Mouse (Mus musculus): ENCODE data around the gene Myh11. TPM values are rescaled to one million over a fixed set of nuclear protein-coding genes. Genes with fewer than 3 reads are reported as not detected.
A peak's percentile ranks its signal among the peaks of the same experiment; 100 is the strongest.

The Myh11 gene
- polyA plus RNA-seq, 1 experiment from 2014 or later: 245 TPM

DNA sequence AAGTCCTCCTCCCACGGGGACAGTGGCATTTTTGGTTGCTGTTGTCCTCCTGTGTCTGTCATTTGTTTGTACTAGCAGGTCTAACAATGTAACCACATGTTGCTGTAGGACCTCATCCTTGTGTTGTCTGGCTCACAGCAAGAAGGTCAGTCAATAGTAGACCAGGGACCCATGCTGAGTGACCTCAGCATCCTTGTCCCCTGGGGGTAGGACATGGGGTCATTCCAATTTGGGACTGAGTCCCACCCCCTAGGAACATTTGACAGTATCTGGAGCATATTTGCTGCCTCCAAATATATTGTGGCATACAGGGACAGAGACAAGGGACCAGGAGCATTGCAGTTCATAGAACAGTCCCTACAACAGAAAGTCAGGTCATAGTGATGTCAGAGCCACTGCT, 41.3 kb downstream of the Myh11 start:
- WGBS: 70% methylated on average over 1 of the region's 1 CpGs
- no peak for ATAC-seq (ENCODE audit: low FRiP score, low TSS enrichment)
- Histone ChIP-seq H3K4me2 (replicated peaks; ENCODE audit: low read depth) (no peak overlapping the region), H3K27ac (replicated peaks) (no peak overlapping the region), H3K27me3 (ENCODE audit: control insufficient read depth, insufficient read depth, low read length) (no peaks in the 10 kb centered on the region), H3K36me3 (ENCODE audit: control insufficient read depth, insufficient read depth, low read length) (no peaks in the 10 kb centered on the region), H3K4me3 (ENCODE audit: low read depth, low read length) (no peak overlapping the region), H3K9ac (ENCODE audit: low read length) (no peak overlapping the region), H3K4me1 (replicated peaks; ENCODE audit: control insufficient read depth, insufficient read depth) (no peaks in the 10 kb centered on the region), H3K9me3 (ENCODE audit: control insufficient read depth, low read length) (no peaks in the 10 kb centered on the region)
- TF ChIP-seq EP300 (optimal IDR thresholded peaks at IDR 0.05) (no peak), CTCF (IDR thresholded peaks at IDR 0.05; ENCODE audit: low read depth) (no peak)
- no peak for DNase-seq (ENCODE audit: low spot score)

DNA sequence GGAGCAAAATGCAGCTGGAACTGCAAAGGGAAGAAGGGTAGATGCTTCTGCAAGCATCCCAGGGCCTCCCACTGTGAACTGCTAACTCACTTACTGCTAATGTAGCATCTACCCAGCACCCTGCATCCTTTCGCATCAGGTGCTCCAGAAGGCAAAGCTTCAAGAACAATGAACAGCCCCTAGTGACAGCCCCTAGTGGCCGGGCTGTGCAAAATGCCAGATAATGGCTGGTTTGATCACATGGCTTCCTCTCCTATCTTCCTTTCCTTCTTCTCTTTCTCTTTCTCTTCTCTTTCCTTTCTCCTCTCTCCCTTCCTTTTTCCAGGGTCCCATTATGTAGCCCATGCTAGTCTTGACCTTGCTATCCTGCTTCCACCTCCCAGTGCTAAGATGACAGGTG, 48.6 kb downstream of the Myh11 start:
- no peaks in the 10 kb centered on the region for H3K4me1 ChIP-seq (replicated peaks; ENCODE audit: control insufficient read depth, insufficient read depth)
- no peak overlapping the region for H3K4me2 ChIP-seq (replicated peaks; ENCODE audit: low read depth)
- ATAC-seq (ENCODE audit: low FRiP score, low TSS enrichment) (no peak), DNase-seq (ENCODE audit: low spot score) (no peak)
- TF ChIP-seq CTCF (IDR thresholded peaks at IDR 0.05; ENCODE audit: low read depth): peak; percentile 63
- TF ChIP-seq EP300 (optimal IDR thresholded peaks at IDR 0.05): no peak
- H3K4me3 ChIP-seq (ENCODE audit: low read depth, low read length): no peak overlapping the region
- H3K27me3 ChIP-seq (ENCODE audit: control insufficient read depth, insufficient read depth, low read length): no peaks in the 10 kb centered on the region
- H3K27ac ChIP-seq (replicated peaks): no peak overlapping the region
- no peak overlapping the region for H3K9ac ChIP-seq (ENCODE audit: low read length)
- no peaks in the 10 kb centered on the region for H3K9me3 ChIP-seq (ENCODE audit: control insufficient read depth, low read length)
- WGBS: 34% methylated on average over 2 of the region's 2 CpGs
- no peaks in the 10 kb centered on the region for H3K36me3 ChIP-seq (ENCODE audit: control insufficient read depth, insufficient read depth, low read length)

DNA sequence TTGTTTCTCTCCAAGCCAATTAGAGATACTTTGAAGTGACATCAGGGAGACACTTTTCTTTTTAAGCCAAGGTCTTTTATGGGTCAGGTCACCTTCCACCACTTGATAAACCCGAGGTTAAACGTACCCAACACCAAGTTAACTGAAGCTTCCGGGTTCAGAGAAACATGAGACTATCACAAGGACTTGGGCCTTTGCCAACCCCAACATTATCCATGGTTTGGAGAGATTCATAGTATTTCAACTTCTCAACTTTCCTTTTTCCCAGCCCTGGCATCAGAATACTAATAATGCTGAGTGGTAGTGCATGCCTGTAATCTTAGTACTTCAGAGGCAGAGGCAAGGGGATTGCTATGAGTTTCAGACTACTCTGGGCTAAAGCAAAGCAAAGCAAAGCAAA, 49.1 kb downstream of the Myh11 start:
- Histone ChIP-seq H3K4me1 (replicated peaks; ENCODE audit: control insufficient read depth, insufficient read depth) (no peaks in the 10 kb centered on the region), H3K4me3 (ENCODE audit: low read depth, low read length) (no peak overlapping the region), H3K4me2 (replicated peaks; ENCODE audit: low read depth) (no peak overlapping the region), H3K36me3 (ENCODE audit: control insufficient read depth, insufficient read depth, low read length) (no peaks in the 10 kb centered on the region), H3K9me3 (ENCODE audit: control insufficient read depth, low read length) (no peaks in the 10 kb centered on the region), H3K27ac (replicated peaks) (no peak overlapping the region), H3K27me3 (ENCODE audit: control insufficient read depth, insufficient read depth, low read length) (no peaks in the 10 kb centered on the region), H3K9ac (ENCODE audit: low read length) (no peak overlapping the region)
- DNase-seq (ENCODE audit: low spot score) (no peak), ATAC-seq (ENCODE audit: low FRiP score, low TSS enrichment) (no peak)
- no peak for TF ChIP-seq EP300 (optimal IDR thresholded peaks at IDR 0.05)
- TF ChIP-seq CTCF (IDR thresholded peaks at IDR 0.05; ENCODE audit: low read depth): no peak
- 52% methylated on average over 3 of the region's 3 CpGs for WGBS

DNA sequence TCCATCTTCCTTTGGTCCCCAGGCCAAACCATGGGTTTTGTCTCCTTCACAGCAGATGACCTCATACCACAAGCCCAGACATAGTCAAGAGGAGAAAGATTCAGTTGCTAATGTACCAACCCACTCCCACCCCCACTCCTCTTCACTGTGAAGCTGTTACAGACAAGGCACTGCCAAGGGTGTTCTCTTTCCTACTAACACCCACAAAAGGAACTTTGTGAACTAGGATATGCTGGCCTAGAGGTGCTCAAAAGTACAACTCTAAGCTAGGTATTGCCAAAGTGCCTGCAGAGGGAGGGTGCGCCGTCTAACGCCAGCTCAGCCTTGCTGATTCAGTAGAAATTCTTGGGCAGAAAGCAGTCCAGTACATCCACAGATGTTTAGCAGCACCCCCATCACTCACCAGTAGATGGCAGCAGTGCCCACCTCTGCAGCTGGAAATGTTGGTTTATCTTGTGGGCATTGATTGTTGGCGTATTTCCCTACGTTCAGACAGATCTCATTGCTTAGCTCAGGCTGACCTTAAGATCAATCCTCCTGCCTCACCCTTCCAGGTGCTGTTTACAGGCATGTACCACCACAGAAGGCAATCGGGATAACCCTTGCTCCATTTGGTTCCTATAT, 54.0 kb downstream of the Myh11 start:
- WGBS: 19% methylated on average over 6 of the region's 6 CpGs
- ATAC-seq (ENCODE audit: low FRiP score, low TSS enrichment): peak; percentile 59
- no peaks in the 10 kb centered on the region for H3K9me3 ChIP-seq (ENCODE audit: control insufficient read depth, low read length)
- TF ChIP-seq CTCF (IDR thresholded peaks at IDR 0.05; ENCODE audit: low read depth) (peak; percentile 98), EP300 (optimal IDR thresholded peaks at IDR 0.05) (no peak)
- H3K4me2 ChIP-seq (replicated peaks; ENCODE audit: low read depth): no peak overlapping the region
- H3K36me3 ChIP-seq (ENCODE audit: control insufficient read depth, insufficient read depth, low read length): no peaks in the 10 kb centered on the region
- H3K4me1 ChIP-seq (replicated peaks; ENCODE audit: control insufficient read depth, insufficient read depth): no peaks in the 10 kb centered on the region
- H3K9ac ChIP-seq (ENCODE audit: low read length): no peak overlapping the region
- DNase-seq (ENCODE audit: low spot score): peak; percentile 83
- H3K27me3 ChIP-seq (ENCODE audit: control insufficient read depth, insufficient read depth, low read length): no peaks in the 10 kb centered on the region
- no peak overlapping the region for H3K4me3 ChIP-seq (ENCODE audit: low read depth, low read length)
- no peak overlapping the region for H3K27ac ChIP-seq (replicated peaks)

DNA sequence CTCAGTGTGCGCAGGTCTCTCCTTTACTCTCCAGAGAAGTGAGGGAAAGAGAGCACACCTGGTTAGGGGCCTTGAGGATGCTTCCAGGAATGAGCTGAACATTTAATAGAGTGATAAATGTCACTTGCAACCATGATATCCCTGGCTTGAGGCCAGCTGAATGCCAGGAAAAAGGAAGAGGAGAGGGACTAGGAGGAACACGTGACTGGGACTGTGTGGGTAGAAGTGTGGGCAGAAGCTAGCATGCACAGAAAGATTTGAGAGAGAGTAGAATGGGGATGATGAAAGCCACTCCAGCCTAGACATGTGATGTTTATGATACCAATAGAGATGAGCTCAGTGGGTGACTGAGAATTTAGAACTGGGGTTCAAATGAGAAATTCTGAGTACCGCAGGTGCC, 76.0 kb downstream of the Myh11 start:
- no peaks in the 10 kb centered on the region for H3K9me3 ChIP-seq (ENCODE audit: control insufficient read depth, low read length)

DNA sequence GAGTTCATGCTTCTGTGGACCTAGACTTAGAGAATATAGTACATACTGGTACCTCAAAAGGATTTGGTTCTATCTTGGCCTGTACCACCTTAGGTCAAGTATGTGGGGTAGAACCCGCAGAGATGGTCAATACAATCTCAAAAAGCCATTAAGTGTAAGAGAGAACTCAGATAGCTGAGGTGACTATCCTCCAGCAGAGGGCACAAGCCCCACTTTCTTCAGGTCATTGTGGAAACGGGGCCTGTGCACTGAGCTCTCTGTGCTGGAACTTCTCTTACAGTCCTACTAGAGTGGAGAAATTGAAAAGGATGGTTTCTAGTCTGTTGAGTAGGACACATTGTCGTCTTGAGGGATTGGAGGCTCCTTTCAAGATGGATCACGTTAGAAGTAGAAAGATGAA, 92.4 kb downstream of the Myh11 start:
- no peaks in the 10 kb centered on the region for H3K4me1 ChIP-seq (replicated peaks; ENCODE audit: control insufficient read depth, insufficient read depth)
- no peak for TF ChIP-seq EP300 (optimal IDR thresholded peaks at IDR 0.05)
- peak; percentile 43; the same call in 1 of the 2 replicates for TF ChIP-seq CTCF (IDR thresholded peaks at IDR 0.05; ENCODE audit: low read depth)
- H3K36me3 ChIP-seq (ENCODE audit: control insufficient read depth, insufficient read depth, low read length): peaks cover 13% of the 10 kb centered on the region; the same call in 1 of the 2 replicates
- no peak overlapping the region for H3K9ac ChIP-seq (ENCODE audit: low read length)
- no peaks in the 10 kb centered on the region for H3K9me3 ChIP-seq (ENCODE audit: control insufficient read depth, low read length)
- H3K4me2 ChIP-seq (replicated peaks; ENCODE audit: low read depth): no peak overlapping the region
- H3K4me3 ChIP-seq (ENCODE audit: low read depth, low read length): no peak overlapping the region
- no peaks in the 10 kb centered on the region for H3K27me3 ChIP-seq (ENCODE audit: control insufficient read depth, insufficient read depth, low read length)
- WGBS: 72% methylated on average over 4 of the region's 4 CpGs
- ATAC-seq (ENCODE audit: low FRiP score, low TSS enrichment) (no peak), DNase-seq (ENCODE audit: low spot score) (no peak)
- H3K27ac ChIP-seq (replicated peaks): no peak overlapping the region

More for the DNA sequence above, 76.0 kb downstream of the Myh11 start:
- no peak for DNase-seq (ENCODE audit: low spot score)
- TF ChIP-seq CTCF (IDR thresholded peaks at IDR 0.05; ENCODE audit: low read depth): no peak
- no peak for TF ChIP-seq EP300 (optimal IDR thresholded peaks at IDR 0.05)
- Histone ChIP-seq H3K9ac (ENCODE audit: low read length) (no peak overlapping the region), H3K4me3 (ENCODE audit: low read depth, low read length) (no peak overlapping the region), H3K27me3 (ENCODE audit: control insufficient read depth, insufficient read depth, low read length) (no peaks in the 10 kb centered on the region), H3K4me2 (replicated peaks; ENCODE audit: low read depth) (no peak overlapping the region), H3K36me3 (ENCODE audit: control insufficient read depth, insufficient read depth, low read length) (peaks cover 2% of the 10 kb centered on the region; the same call in 1 of the 2 replicates), H3K4me1 (replicated peaks; ENCODE audit: control insufficient read depth, insufficient read depth) (no peaks in the 10 kb centered on the region), H3K27ac (replicated peaks) (no peak overlapping the region)
- no peak for ATAC-seq (ENCODE audit: low FRiP score, low TSS enrichment)
- WGBS: 77% methylated on average over 3 of the region's 3 CpGs
